Mouse (Mus musculus) kidney, embryonic 16.5 days (tissue): ENCODE data around the gene Zfp827. TPM values are rescaled to one million over a fixed set of nuclear protein-coding genes. Genes with fewer than 3 reads are reported as not detected.

ENCODE experiments used
- ATAC-seq: fragments of 200-750 bp; cut with Nextera tagmentation; 2 replicates; pipeline ENCODE4 v1.8.0; 2017; ENCODE audit warnings: moderate TSS enrichment; ENCODE audit not compliant: low FRiP score, low TSS enrichment
- H3K27ac ChIP-seq: fragments of 300-500 bp; sonication (generic); 2 replicates; pipeline ENCODE4 v1.5.1; 2014; ENCODE audit warnings: low read length
- H3K27me3 ChIP-seq: fragments of 300-500 bp; sonication (generic); 2 replicates; pipeline ENCODE4 v1.6.1; 2014; ENCODE audit warnings: low read length, control low read depth, mixed read lengths; ENCODE audit not compliant: insufficient read depth
- H3K36me3 ChIP-seq: fragments of 300-500 bp; sonication (generic); 2 replicates; pipeline ENCODE4 v1.6.1; 2014; ENCODE audit warnings: low read length, control low read depth, mixed read lengths; ENCODE audit not compliant: insufficient read depth
- H3K4me1 ChIP-seq: fragments of 300-500 bp; sonication (generic); 2 replicates; pipeline ENCODE4 v1.6.1; 2014; ENCODE audit warnings: low read length, control low read depth, mixed read lengths; ENCODE audit not compliant: insufficient read depth
- H3K4me2 ChIP-seq: fragments of 300-500 bp; sonication (generic); replicated peaks from 2 replicates; pipeline ENCODE4 v1.6.1; 2014; ENCODE audit warnings: low read depth, low read length
- H3K4me3 ChIP-seq: fragments of 300-500 bp; sonication (generic); 2 replicates; pipeline ENCODE4 v1.5.1; 2014; ENCODE audit warnings: mild to moderate bottlenecking, low read length
- H3K9ac ChIP-seq: fragments of 300-500 bp; sonication (generic); replicated peaks from 2 replicates; pipeline ENCODE4 v1.6.1; 2014; ENCODE audit warnings: low read length
- H3K9me3 ChIP-seq: fragments of 300-500 bp; sonication (generic); 2 replicates; pipeline ENCODE4 v1.6.1; 2016; ENCODE audit warnings: low read length, control low read depth
- WGBS: fragments of 180-500 bp; shearing (Covaris S2); extraction: QIAGEN DNeasy Blood & Tissue Kit; methylation state at CpG from one replicate; pipeline ENCODE4 v1.1.7; 2014; 5-methylcytosine and 5-hydroxymethylcytosine counted together
- polyA plus RNA-seq: library from polyadenylated mRNA; unstranded; fragments of >200 nt; fragmentation: Nextera tagmentation; extraction: Ambion mirVana; gene quantifications from 2 replicates; pipeline ENCODE4 v1.2.1, GENCODE M21; 2015

The Zfp827 gene
- polyA plus RNA-seq, 1 experiment from 2014 or later: 6.9 TPM

GRCm38 (mm10) chr8:79222752-79223141, 194.5 kb downstream of the Zfp827 start:
- H3K9ac ChIP-seq: no peak overlapping the region
- H3K27me3 ChIP-seq: no peaks in the 10 kb centered on the region
- 60% methylated on average over 5 of the region's 5 CpGs for WGBS
- no peaks in the 10 kb centered on the region for H3K36me3 ChIP-seq
- peaks cover 8% of the 10 kb centered on the region; the same call in 1 of the 2 replicates for H3K4me1 ChIP-seq
- H3K4me2 ChIP-seq: no peak overlapping the region
- no peak overlapping the region for H3K27ac ChIP-seq
- H3K9me3 ChIP-seq: no peaks in the 10 kb centered on the region
- no peak overlapping the region for H3K4me3 ChIP-seq
- ATAC-seq: no peak

DNA sequence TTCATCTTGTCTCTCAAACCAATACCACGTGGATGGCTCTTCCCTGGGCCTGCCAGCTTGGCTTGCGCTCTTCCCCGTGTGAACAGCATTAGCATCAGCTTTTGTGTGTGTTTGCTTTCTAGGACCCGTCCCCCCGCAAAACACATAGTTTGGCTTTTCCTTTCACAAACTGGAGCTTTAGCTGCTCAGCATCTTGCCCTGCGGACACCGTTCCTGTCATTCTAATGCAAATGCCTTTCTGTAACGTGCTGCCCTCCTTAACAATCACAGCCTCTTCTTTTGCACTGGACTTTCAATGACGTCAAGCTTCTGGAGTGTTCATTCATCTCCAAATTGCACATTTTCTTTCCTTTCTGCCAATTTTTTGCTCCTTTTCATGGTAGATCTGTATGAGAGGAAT, 196.1 kb downstream of the Zfp827 start:
- Histone ChIP-seq H3K4me1 (peaks cover 8% of the 10 kb centered on the region; the same call in 1 of the 2 replicates), H3K27me3 (no peaks in the 10 kb centered on the region), H3K27ac (no peak overlapping the region), H3K9ac (no peak overlapping the region), H3K4me2 (no peak overlapping the region), H3K9me3 (peaks cover 5% of the 10 kb centered on the region; the same call in 1 of the 2 replicates), H3K4me3 (no peak overlapping the region), H3K36me3 (no peaks in the 10 kb centered on the region)
- ATAC-seq: no peak
- WGBS: 92% methylated on average over 9 of the region's 9 CpGs

GRCm38 (mm10) chr8:79225586-79225985, 197.3 kb downstream of the Zfp827 start:
- no peak overlapping the region for H3K27ac ChIP-seq
- H3K27me3 ChIP-seq: no peaks in the 10 kb centered on the region
- 79% methylated on average over 7 of the region's 7 CpGs for WGBS
- peaks cover 8% of the 10 kb centered on the region; the same call in 1 of the 2 replicates for H3K4me1 ChIP-seq
- no peak overlapping the region for H3K9ac ChIP-seq
- no peak overlapping the region for H3K4me2 ChIP-seq
- peaks cover 5% of the 10 kb centered on the region; the same call in 1 of the 2 replicates for H3K9me3 ChIP-seq
- H3K36me3 ChIP-seq: no peaks in the 10 kb centered on the region
- ATAC-seq: no peak
- no peak overlapping the region for H3K4me3 ChIP-seq

GRCm38 (mm10) chr8:79226046-79226445, 197.8 kb downstream of the Zfp827 start:
- no peak for ATAC-seq

GRCm38 (mm10) chr8:79227194-79227593, 199.0 kb downstream of the Zfp827 start:
- WGBS: 78% methylated on average over 4 of the region's 4 CpGs
- H3K4me1 ChIP-seq: peaks cover 8% of the 10 kb centered on the region; the same call in 1 of the 2 replicates
- H3K4me2 ChIP-seq: no peak overlapping the region
- no peak overlapping the region for H3K9ac ChIP-seq
- H3K36me3 ChIP-seq: no peaks in the 10 kb centered on the region
- no peaks in the 10 kb centered on the region for H3K27me3 ChIP-seq
- H3K4me3 ChIP-seq: no peak overlapping the region
- no peak for ATAC-seq
- H3K9me3 ChIP-seq: peaks cover 5% of the 10 kb centered on the region; the same call in 1 of the 2 replicates
- H3K27ac ChIP-seq: no peak overlapping the region

More at GRCm38 (mm10) chr8:79226046-79226445, 197.8 kb downstream of the Zfp827 start:
- Histone ChIP-seq H3K9ac (no peak overlapping the region), H3K27me3 (no peaks in the 10 kb centered on the region), H3K9me3 (peaks cover 5% of the 10 kb centered on the region; the same call in 1 of the 2 replicates), H3K4me3 (no peak overlapping the region), H3K36me3 (no peaks in the 10 kb centered on the region), H3K4me1 (peaks cover 8% of the 10 kb centered on the region; the same call in 1 of the 2 replicates), H3K4me2 (no peak overlapping the region), H3K27ac (no peak overlapping the region)
- WGBS: 88% methylated on average over 3 of the region's 3 CpGs

DNA sequence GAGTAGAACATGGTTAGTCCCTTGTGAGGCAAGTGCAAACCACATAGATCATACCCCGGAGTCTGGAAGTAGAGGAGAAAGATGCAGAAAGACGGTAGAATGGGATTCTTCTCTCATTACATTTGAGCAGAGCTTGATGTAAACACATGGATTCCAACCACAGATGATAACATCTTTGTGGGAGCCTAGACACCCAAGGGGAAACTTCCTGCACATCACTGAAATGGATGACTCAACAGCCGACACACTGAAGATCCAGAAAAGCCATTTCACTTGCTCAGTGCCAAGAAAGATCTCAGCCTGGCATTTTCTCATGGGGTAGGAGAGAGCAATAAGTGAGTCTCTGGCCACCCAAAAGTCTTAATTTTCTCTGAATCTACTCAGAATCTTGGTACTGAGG, 199.7 kb downstream of the Zfp827 start:
- no peak overlapping the region for H3K27ac ChIP-seq
- ATAC-seq: no peak
- no peak overlapping the region for H3K4me3 ChIP-seq
- H3K4me1 ChIP-seq: 0 out of 2 replicates have a peak, but pooled peaks cover 3% of the 10 kb centered on the region
- no peak overlapping the region for H3K9ac ChIP-seq
- H3K36me3 ChIP-seq: no peaks in the 10 kb centered on the region
- H3K27me3 ChIP-seq: no peaks in the 10 kb centered on the region
- 91% methylated on average over 3 of the region's 3 CpGs for WGBS
- H3K4me2 ChIP-seq: no peak overlapping the region
- peaks cover 5% of the 10 kb centered on the region; the same call in 1 of the 2 replicates for H3K9me3 ChIP-seq

DNA sequence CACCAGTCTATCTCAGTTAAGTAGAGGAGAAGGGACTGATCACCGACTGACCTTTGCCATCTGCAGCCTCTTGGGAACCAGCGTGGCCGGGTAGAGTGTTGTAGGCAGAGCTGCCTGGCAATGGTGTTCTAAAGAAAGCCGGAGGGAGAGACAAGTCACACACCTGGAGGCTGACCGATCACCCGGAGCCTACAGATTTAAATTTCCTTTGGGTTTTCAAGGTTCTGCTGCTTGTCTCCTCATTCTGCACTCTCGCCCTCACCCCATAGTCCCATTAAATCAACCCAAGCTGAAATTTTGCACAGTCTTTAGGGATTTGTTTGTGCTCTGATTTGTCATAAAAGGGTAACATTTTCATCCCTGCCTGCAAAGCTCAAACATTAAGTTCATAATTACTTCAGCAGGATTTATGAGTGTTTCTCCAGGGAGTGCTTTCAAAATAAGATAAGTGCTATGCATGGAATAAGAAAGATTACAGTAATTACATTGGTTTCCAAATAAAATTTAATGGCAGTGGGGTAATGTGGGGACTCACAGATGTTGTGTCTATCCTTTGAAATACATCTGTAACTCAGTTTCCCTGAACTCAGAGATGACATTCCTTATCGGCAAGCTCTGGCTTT, 201.1 kb downstream of the Zfp827 start:
- Histone ChIP-seq H3K27ac (no peak overlapping the region), H3K4me1 (no peaks in the 10 kb centered on the region), H3K4me2 (no peak overlapping the region), H3K4me3 (no peak overlapping the region), H3K36me3 (no peaks in the 10 kb centered on the region), H3K9me3 (peaks cover 5% of the 10 kb centered on the region; the same call in 1 of the 2 replicates), H3K27me3 (no peaks in the 10 kb centered on the region), H3K9ac (no peak overlapping the region)
- WGBS: 74% methylated on average over 8 of the region's 8 CpGs
- ATAC-seq: no peak

- no peaks in the 10 kb centered on the region for H3K4me1 ChIP-seq
- H3K27me3 ChIP-seq: no peaks in the 10 kb centered on the region
- H3K4me2 ChIP-seq: no peak overlapping the region
- H3K9me3 ChIP-seq: no peaks in the 10 kb centered on the region
- no peak overlapping the region for H3K4me3 ChIP-seq
- no peak overlapping the region for H3K27ac ChIP-seq
- ATAC-seq: no peak
- 65% methylated on average over 3 of the region's 3 CpGs for WGBS
- H3K36me3 ChIP-seq: no peaks in the 10 kb centered on the region
- no peak overlapping the region for H3K9ac ChIP-seq
Observed at GRCm38 (mm10) chr8:79239320-79239719, 211.1 kb downstream of the Zfp827 start.

DNA sequence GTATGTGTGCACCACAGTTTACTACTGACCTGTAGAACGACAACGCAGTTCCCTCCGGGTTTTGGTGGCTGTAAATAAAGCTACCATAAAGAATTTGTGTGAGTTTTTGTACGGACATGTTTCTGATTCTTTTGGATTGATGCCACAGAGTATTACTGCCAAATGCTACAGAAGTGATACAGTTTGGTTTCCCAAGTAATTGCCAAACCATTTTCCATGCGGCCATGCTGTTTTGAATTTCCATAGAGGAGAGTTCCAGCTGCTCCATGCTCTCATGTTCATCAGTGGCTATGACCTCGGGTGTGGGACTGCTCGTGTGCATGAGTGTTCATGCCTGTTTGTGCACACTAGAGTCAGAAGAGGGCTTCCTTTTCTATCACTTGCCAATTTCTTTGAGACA, 211.8 kb downstream of the Zfp827 start:
- H3K9ac ChIP-seq: no peak overlapping the region
- H3K4me3 ChIP-seq: no peak overlapping the region
- H3K27ac ChIP-seq: no peak overlapping the region
- 69% methylated on average over 7 of the region's 7 CpGs for WGBS
- H3K27me3 ChIP-seq: no peaks in the 10 kb centered on the region
- H3K9me3 ChIP-seq: no peaks in the 10 kb centered on the region
- no peak for ATAC-seq
- H3K4me2 ChIP-seq: no peak overlapping the region
- no peaks in the 10 kb centered on the region for H3K4me1 ChIP-seq
- no peaks in the 10 kb centered on the region for H3K36me3 ChIP-seq
